Mouse (Mus musculus): ENCODE measurements around the gene Gm28998.
"Not testable (repeated sequence)": the region's sequence is repeated elsewhere in the genome, so short reads cannot be mapped to it uniquely, and the experiment has no call there.

Gm28998 gene

GRCm38 (mm10) chrY:7253487-7253886, at the start of gene Gm28998:
Gene Gm28998, plus strand, starts transcription at chrY:7253787.
- DNase-seq: not testable (repeated sequence)

Data from cerebellum, postnatal 25 days (tissue).